Mouse (Mus musculus) large intestine, adult 2 months (tissue): ENCODE results near the gene Rph3al. TPM values are rescaled to one million over a fixed set of nuclear protein-coding genes. Genes with fewer than 3 reads are reported as not detected.

ENCODE experiments used
- DNase-seq: peaks from one replicate; pipeline ENCODE4 v3.0.0-alpha.2; 2012; ENCODE audit warnings: low read depth, low spot score
- WGBS: fragments of 180-500 bp; shearing (Covaris S2); methylation state at CpG from one replicate; pipeline ENCODE4 v1.1.7; 2018; 5-methylcytosine and 5-hydroxymethylcytosine counted together
- polyA plus RNA-seq: library from polyadenylated mRNA; depleted of rRNA; stranded (reverse); fragments of >200 nt; gene quantifications from 2 replicates; pipeline ENCODE4 v1.2.3, GENCODE M21; 2012; rRNA removed

Rph3al gene
- 15.3 and 16.5 TPM in 2 replicates for polyA plus RNA-seq

DNA sequence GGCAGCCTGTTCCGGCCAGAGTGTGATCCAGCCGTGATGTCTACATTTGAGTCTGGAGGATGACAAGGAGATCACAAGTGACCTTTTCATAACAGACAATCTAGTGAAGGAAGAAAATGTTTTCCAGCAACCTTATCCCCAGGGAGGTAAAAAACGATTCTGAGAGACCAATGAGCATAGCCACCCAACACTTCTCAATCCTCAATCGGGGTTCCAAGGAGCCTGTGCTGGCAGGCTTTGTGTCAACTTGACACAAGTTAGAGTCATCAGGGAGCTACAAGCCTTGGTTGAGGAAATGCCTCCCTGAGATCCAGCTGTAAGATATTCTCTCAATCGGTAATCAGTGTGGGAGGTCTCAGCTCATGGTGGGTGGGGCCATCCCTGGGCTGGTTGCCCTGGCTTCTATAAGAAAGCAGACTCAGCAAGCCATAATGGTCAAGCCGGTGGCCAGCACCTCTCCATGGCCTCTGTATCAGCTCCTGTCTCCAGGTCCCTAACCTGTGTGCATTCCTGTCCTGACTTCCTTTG, at the start of gene Rph3al:
Gene Rph3al (minus strand): TSS at position 51 of the 528 bp plus-strand sequence.
- no peak for DNase-seq

DNA sequence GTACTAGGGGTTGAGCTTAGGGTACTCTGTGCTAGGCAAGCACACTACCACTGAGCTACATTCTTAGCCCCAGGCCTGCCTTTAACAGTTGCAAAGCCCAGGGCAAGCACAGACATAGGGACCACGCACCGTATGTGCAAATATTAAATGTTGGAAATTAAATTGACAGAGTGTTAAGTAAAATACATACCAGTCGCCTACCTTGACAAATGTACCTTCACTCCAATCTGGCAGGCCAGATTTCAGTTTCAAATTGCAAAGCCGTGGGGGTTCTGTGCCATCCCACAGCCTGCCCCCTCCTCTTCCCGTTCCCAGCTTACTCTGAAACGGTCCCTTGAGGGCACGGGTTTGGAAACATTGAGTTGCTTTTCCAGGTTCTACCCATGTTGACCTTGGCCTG, 47.7 kb upstream of the Rph3al start:
- DNase-seq, result no peak
- WGBS, result 76% methylated on average over 7 of the region's 7 CpGs

More for the DNA sequence above, at the start of gene Rph3al:
- WGBS, result 34% methylated on average over 6 of the region's 6 CpGs

GRCm38 (mm10) chr11:75984581-75984980, 46.4 kb upstream of the Rph3al start:
- DNase-seq, result no peak
- 92% methylated on average over 1 of the region's 1 CpGs for WGBS

GRCm38 (mm10) chr11:75983194-75983593, 45.0 kb upstream of the Rph3al start:
- WGBS, result 82% methylated on average over 4 of the region's 4 CpGs

DNA sequence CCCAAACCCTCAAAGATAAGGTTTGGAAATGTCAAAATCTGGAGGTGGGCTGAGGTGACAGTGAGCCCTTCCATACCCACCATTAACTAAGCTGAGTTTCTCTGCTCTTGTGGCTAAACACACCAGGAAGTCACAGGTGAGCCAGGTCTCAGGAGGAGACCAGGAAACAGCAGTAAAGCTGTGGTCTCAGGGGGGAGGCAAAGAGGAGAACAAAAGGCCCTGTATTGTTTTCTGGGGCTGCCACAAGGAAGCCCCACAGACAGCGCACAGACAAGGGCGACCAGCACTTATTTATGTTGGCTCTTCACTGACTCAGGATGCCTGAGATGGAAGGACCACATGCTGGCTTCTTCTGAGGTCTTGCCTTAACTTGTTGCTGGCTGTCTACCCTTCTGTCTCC, 42.2 kb upstream of the Rph3al start:
- no peak for DNase-seq
- 49% methylated on average over 2 of the region's 2 CpGs for WGBS

More at GRCm38 (mm10) chr11:75983194-75983593, 45.0 kb upstream of the Rph3al start:
- DNase-seq, result no peak

DNA sequence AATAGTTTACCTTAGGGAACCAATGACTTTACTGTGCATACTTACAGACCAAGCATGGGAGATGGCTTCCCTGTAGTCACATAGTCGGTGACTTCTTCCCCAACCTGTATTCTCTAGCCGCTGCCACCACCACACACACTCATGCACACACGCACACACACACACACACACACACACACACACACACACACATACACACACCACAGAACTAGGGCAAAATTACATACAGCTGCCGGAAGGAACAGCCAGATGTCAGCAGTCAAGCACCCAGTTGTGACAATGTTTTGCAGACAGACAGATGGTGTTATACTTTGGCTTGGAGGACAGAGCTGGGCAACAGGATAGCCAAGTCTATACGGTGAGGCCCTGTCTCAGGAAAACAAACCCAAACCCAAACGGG, 39.8 kb upstream of the Rph3al start:
- WGBS, result 73% methylated on average over 6 of the region's 6 CpGs
- no peak for DNase-seq

DNA sequence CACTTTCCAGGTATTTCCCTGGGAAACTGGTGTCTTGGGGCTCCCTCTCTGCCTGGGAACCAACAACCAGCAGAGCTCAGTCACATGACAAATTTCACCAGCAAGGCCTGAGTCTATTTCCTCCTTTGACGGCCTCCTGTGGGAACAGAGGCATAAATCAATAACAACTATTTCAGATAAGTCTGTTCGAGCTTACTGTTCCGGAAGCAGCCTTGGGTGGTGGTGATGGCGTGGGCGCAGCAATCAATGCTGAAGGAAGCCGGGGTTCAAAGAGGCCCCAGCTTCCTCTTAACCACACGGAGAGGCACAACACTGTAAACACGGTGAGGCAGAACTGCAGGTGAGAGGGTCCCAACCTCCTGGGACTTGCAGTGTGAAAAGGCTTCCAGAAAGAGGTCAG, 38.5 kb upstream of the Rph3al start:
- WGBS, result 22% methylated on average over 8 of the region's 8 CpGs
- DNase-seq, result no peak

DNA sequence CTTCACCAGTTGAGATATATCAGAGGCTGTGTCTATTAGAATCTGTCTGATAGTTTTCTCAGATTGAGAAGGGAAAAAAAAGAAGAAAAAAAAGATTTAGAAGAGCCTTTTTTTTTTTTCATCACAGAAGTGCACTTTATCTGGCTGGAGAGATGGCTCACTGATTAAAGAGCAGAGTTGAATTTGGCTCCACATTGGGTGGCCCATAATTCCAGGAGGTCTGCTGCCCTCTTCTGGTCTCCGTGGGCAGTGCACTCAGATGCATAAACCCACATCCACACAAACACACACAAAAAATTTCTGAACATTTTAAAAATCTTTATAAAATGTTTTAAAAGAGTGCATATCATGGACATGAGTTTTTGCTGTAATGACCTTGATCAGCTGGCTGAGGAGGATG, 35.8 kb upstream of the Rph3al start:
- 93% methylated on average over 1 of the region's 1 CpGs for WGBS
- no peak for DNase-seq

DNA sequence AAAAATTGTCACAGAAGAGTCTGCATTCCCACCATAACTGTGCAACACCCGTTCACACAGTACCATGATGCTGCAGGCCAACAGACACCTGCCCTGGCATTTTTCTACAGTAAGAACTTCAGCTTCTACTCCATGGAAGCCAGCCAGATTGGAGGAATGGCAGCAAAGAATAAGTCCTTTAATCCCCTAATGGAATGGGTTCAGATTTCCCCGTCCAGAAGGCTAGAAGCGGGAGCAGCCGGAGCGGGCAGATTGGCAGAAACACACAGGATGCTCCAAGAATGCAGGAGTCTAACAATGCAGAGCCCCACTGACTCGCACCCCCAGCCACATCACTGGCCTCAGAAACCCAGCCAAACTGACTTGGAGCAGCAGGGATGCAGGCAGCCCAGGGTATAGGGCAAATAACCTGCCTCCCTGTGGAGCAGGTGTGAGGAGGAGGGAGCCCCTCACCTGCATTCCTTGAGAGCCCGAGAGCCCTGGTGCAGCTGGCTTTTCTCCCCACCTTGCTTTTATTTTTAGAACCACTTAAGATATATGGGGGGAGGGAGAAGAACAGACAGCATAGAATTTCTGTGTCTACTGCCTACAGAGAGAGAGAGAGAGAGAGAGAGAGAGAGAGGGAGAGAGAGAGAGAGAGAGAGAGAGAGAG, 34.8 kb upstream of the Rph3al start:
- no peak for DNase-seq
- WGBS, result 63% methylated on average over 7 of the region's 7 CpGs

GRCm38 (mm10) chr11:75972188-75972587, 34.0 kb upstream of the Rph3al start:
- DNase-seq, result no peak
- WGBS, result 82% methylated on average over 3 of the region's 3 CpGs

DNA sequence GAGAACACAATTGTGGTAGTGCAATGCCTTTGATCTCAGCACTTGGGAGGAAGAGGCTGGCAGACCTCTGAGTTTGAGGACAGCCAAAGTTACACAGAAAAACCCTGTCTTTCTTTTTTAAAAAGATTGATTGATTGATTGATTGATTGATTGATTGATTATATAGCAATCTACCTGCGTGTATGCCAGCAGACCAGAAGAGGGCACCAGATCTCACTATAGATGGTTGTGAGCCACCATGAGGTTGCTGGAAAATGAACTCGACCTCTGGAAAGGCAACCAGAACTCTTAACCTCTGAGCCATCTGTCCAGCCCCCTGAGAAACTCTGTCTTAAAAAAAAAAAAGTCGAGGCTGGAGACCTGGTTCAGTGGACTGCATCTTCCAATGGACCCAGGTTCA, 32.4 kb upstream of the Rph3al start:
- 18% methylated on average over 3 of the region's 3 CpGs for whole genome bisulfite sequencing
- no peak for DNase-seq

GRCm38 (mm10) chr11:75968761-75969160, 30.5 kb upstream of the Rph3al start:
- 96% methylated on average over 6 of the region's 6 CpGs for WGBS
- DNase-seq, result no peak

DNA sequence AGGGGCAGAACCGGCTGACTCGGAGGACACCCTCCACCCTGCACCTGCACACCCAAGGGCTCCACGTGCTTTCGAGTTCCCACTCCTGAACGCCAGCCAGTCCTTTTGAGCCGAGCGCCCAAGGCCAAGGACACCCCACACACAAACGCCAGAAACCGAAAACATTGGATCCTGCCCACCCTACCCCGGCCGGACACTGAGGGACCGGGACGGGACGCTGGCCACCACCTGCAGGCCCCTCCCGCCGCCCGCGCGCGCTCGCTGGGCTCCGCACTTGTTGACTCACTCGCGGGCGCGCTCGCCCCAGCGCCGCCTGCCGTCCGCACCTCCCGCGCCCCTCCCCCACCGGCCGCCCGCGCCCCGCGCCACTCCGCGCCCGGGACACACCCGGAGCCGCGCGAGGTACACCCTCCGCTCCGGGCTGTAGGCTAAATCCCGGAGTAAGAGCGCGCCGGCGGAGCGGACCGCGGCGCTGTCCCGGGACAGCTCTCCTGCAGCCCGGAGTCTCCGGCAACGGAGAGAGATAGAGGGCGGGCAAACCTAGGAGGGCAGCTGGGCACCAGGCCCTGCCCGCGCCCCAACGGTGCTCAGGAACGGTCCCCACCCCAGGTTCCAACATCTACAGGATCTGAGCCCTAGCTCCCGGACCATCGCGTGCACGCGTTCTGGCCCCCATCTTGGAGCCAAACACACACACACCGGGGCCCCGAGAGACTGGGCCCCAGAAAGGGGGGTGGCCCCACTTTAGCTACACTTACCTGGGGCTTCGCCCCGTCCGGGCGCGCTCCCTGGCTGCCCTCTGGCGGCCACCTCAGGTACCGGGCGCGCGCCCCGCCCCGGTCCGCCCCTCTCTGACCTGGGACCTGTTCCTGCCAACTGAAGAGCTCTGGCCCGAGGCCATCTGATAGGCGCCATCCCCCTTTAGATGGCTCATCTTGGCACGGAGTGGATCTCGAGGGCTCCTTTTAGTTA, 28.5 kb upstream of the Rph3al start:
- DNase-seq, result no peak
- WGBS, result under 1% methylated on average over 90 of the region's 90 CpGs

GRCm38 (mm10) chr11:75965674-75966400, 27.6 kb upstream of the Rph3al start:
- WGBS, result 10% methylated on average over 28 of the region's 28 CpGs
- no peak for DNase-seq

GRCm38 (mm10) chr11:75964476-75964730, 26.2 kb upstream of the Rph3al start:
- WGBS, result 94% methylated on average over 4 of the region's 4 CpGs
- DNase-seq, result no peak

DNA sequence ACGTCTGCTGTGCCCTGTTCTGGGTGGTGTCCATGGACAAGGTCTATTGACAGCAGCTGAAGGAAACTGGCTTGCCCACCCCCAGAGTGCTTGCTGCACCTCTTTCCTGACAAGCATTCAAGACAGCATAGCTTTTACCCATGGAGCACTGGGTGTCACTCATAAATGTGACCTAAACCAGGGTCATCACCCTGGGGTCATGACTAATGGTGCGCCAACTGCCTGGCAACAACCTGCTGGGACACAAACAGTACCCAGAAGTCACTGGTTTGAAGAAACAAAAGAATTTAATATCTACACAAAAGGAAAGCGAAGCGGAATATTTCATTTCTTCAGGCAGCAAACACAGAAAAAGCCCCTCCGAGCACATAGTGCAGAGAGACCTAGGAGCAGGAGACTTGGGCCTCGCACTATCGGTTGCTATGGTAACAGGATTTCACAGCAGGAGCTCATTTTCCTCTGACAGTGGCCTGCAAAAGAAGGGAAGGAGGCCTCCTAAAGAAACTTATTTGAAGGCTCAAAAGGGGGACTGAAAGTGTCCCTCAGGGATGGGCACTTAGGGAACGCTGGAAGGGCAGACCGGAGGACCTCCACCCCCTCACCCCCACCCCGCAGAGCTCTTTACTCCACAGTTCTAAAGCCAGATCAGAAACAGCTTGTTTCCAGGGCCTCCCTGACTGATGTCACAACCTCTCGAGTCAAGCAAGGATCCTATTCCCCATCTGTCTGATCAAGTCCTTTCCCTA, 25.7 kb upstream of the Rph3al start:
- DNase-seq, result no peak
- WGBS, result 81% methylated on average over 11 of the region's 11 CpGs

DNA sequence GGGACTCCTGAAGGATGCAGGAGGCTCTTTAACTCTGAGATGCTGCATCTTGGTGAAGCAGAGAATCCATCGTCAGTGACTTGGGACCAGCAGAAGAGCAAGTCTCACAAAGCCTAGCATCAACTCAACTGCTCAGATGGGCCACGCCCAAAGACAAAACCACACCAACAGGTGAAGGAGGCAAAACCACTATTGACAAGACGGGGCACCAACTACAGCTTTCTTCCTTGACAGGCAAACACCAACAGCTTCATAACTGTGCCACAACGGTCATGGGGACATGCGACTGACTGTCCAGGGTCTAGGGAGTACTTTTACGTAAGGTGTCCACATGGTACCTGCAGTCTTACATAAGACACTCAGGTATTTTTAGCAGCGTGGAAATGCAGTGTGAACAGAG, 23.6 kb upstream of the Rph3al start:
- WGBS, result 86% methylated on average over 7 of the region's 7 CpGs
- no peak for DNase-seq

GRCm38 (mm10) chr11:75957124-75957832, 19.0 kb upstream of the Rph3al start:
- no peak for DNase-seq
- 34% methylated on average over 17 of the region's 17 CpGs for WGBS

GRCm38 (mm10) chr11:75956651-75957050, 18.4 kb upstream of the Rph3al start:
- WGBS, result 23% methylated on average over 8 of the region's 8 CpGs

More at GRCm38 (mm10) chr11:75956651-75957050, 18.4 kb upstream of the Rph3al start:
- DNase-seq, result no peak
